Mouse (Mus musculus) limb, embryonic 12.5 days (tissue): ENCODE data around the gene Cpne8. TPM values are rescaled to one million over a fixed set of nuclear protein-coding genes. Genes with fewer than 3 reads are reported as not detected.

Experiments
- ATAC-seq: fragments of 200-750 bp; cut with Nextera tagmentation; 2 replicates; pipeline ENCODE4 v1.8.0; 2017; ENCODE audit warnings: low read depth, moderate TSS enrichment; ENCODE audit not compliant: insufficient number of reproducible peaks, insufficient read depth, low FRiP score, low TSS enrichment
- H3K27ac ChIP-seq: fragments of 300-500 bp; sonication (generic); 2 replicates; pipeline ENCODE4 v1.5.1; 2016; ENCODE audit warnings: mild to moderate bottlenecking, moderate library complexity
- H3K27me3 ChIP-seq: fragments of 300-500 bp; sonication (generic); 2 replicates; pipeline ENCODE4 v1.6.1; 2016; ENCODE audit warnings: mild to moderate bottlenecking, moderate library complexity
- H3K36me3 ChIP-seq: fragments of 300-500 bp; sonication (generic); 2 replicates; pipeline ENCODE4 v1.6.1; 2016; ENCODE audit warnings: mild to moderate bottlenecking, moderate library complexity
- H3K4me1 ChIP-seq: fragments of 300-500 bp; sonication (generic); replicated peaks from 2 replicates; pipeline ENCODE4 v1.6.1; 2016
- H3K4me2 ChIP-seq: fragments of 300-500 bp; sonication (generic); 2 replicates; pipeline ENCODE4 v1.6.1; 2016; ENCODE audit warnings: mild to moderate bottlenecking, moderate library complexity
- H3K4me3 ChIP-seq: fragments of 300-500 bp; sonication (generic); replicated peaks from 2 replicates; pipeline ENCODE4 v1.5.1; 2016; ENCODE audit warnings: mild to moderate bottlenecking
- H3K9ac ChIP-seq: fragments of 300-500 bp; sonication (generic); replicated peaks from 2 replicates; pipeline ENCODE4 v1.6.1; 2016; ENCODE audit warnings: mild to moderate bottlenecking, moderate library complexity
- H3K9me3 ChIP-seq: fragments of 300-500 bp; sonication (generic); 2 replicates; pipeline ENCODE4 v1.6.1; 2016; ENCODE audit warnings: mild to moderate bottlenecking, moderate library complexity
- WGBS: fragments of 180-500 bp; shearing (Covaris S2); methylation state at CpG from one replicate; pipeline ENCODE4 v1.1.7; 2016; 5-methylcytosine and 5-hydroxymethylcytosine counted together
- polyA plus RNA-seq: library from polyadenylated mRNA; unstranded; fragments of >200 nt; fragmentation: Nextera tagmentation; extraction: Ambion mirVana; gene quantifications from 2 replicates; pipeline ENCODE4 v1.2.1, GENCODE M21; 2016

Gene Cpne8
- polyA plus RNA-seq = 4.8 and 5.2 TPM in 2 replicates

GRCm38 (mm10) chr15:90678985-90679759 is at the start of gene Cpne8:
Gene Cpne8, minus strand, starts transcription at chr15:90679432.
- peak within 1 kb of the TSS; percentile 61 for H3K4me3 ChIP-seq
- peaks cover 26% of the 10 kb centered on the region for H3K27me3 ChIP-seq
- no peak within 1 kb of the TSS for H3K27ac ChIP-seq
- no peaks in the 10 kb centered on the region for H3K9me3 ChIP-seq
- peaks cover 6% of the 10 kb centered on the region for H3K4me1 ChIP-seq
- peak; percentile 83; the same call in 1 of the 2 replicates for ATAC-seq
- under 1% methylated on average over 38 of the region's 56 CpGs for WGBS
- H3K4me2 ChIP-seq = peak within 1 kb of the TSS; percentile 95
- no peaks in the 10 kb centered on the region for H3K36me3 ChIP-seq
- H3K9ac ChIP-seq = peak within 1 kb of the TSS; percentile 60

GRCm38 (mm10) chr15:90717717-90718116 is 38.5 kb upstream of the Cpne8 start:
- Histone ChIP-seq H3K9ac (no peak overlapping the region), H3K9me3 (no peaks in the 10 kb centered on the region), H3K27me3 (no peaks in the 10 kb centered on the region), H3K4me2 (no peak overlapping the region), H3K27ac (no peak overlapping the region), H3K36me3 (no peaks in the 10 kb centered on the region), H3K4me1 (no peaks in the 10 kb centered on the region), H3K4me3 (no peak overlapping the region)
- 88% methylated on average over 4 of the region's 4 CpGs for WGBS
- no peak for ATAC-seq

- Histone ChIP-seq H3K4me1 (no peaks in the 10 kb centered on the region), H3K9me3 (no peaks in the 10 kb centered on the region), H3K27ac (no peak overlapping the region), H3K9ac (no peak overlapping the region), H3K27me3 (no peaks in the 10 kb centered on the region), H3K36me3 (no peaks in the 10 kb centered on the region), H3K4me3 (no peak overlapping the region), H3K4me2 (no peak overlapping the region)
- ATAC-seq = no peak
- 86% methylated on average over 7 of the region's 7 CpGs for WGBS
Observed at GRCm38 (mm10) chr15:90709296-90709695, 30.1 kb upstream of the Cpne8 start.

GRCm38 (mm10) chr15:90704314-90704713 is 25.1 kb upstream of the Cpne8 start:
- Histone ChIP-seq H3K9ac (no peak overlapping the region), H3K27ac (no peak overlapping the region), H3K4me3 (no peak overlapping the region), H3K9me3 (no peaks in the 10 kb centered on the region), H3K4me1 (no peaks in the 10 kb centered on the region), H3K4me2 (no peak overlapping the region), H3K36me3 (no peaks in the 10 kb centered on the region), H3K27me3 (no peaks in the 10 kb centered on the region)
- 48% methylated on average over 5 of the region's 5 CpGs for WGBS
- ATAC-seq = no peak

- no peak overlapping the region for H3K27ac ChIP-seq
- no peak overlapping the region for H3K4me3 ChIP-seq
- no peaks in the 10 kb centered on the region for H3K27me3 ChIP-seq
- H3K9ac ChIP-seq = no peak overlapping the region
- no peak for ATAC-seq
- no peak overlapping the region for H3K4me2 ChIP-seq
- H3K36me3 ChIP-seq = no peaks in the 10 kb centered on the region
- WGBS = 61% methylated on average over 11 of the region's 11 CpGs
- no peaks in the 10 kb centered on the region for H3K4me1 ChIP-seq
- H3K9me3 ChIP-seq = no peaks in the 10 kb centered on the region
Observed at GRCm38 (mm10) chr15:90703502-90704232, 24.4 kb upstream of the Cpne8 start.

- WGBS = 90% methylated on average over 6 of the region's 6 CpGs
- H3K9me3 ChIP-seq = no peaks in the 10 kb centered on the region
- H3K9ac ChIP-seq = no peak overlapping the region
- no peaks in the 10 kb centered on the region for H3K4me1 ChIP-seq
- H3K4me2 ChIP-seq = no peak overlapping the region
- H3K27me3 ChIP-seq = no peaks in the 10 kb centered on the region
- no peak overlapping the region for H3K27ac ChIP-seq
- no peaks in the 10 kb centered on the region for H3K36me3 ChIP-seq
- no peak overlapping the region for H3K4me3 ChIP-seq
- no peak for ATAC-seq
Observed at GRCm38 (mm10) chr15:90686770-90687169, 7.5 kb upstream of the Cpne8 start.

GRCm38 (mm10) chr15:90679760-90680579 is 738 bp upstream of the Cpne8 start:
- ATAC-seq = peak; percentile 79; the same call in 1 of the 2 replicates
- WGBS = 4% methylated on average over 36 of the region's 36 CpGs
- peaks cover 26% of the 10 kb centered on the region for H3K27me3 ChIP-seq
- H3K9me3 ChIP-seq = no peaks in the 10 kb centered on the region
- H3K9ac ChIP-seq = peak overlapping the region; percentile 60
- H3K4me2 ChIP-seq = peak overlapping the region; percentile 95
- no peak overlapping the region for H3K27ac ChIP-seq
- H3K4me1 ChIP-seq = peaks cover 6% of the 10 kb centered on the region
- no peaks in the 10 kb centered on the region for H3K36me3 ChIP-seq
- peak overlapping the region; percentile 61 for H3K4me3 ChIP-seq

GRCm38 (mm10) chr15:90678488-90678887 is 744 bp downstream of the Cpne8 start:
- H3K27ac ChIP-seq = no peak overlapping the region
- no peak; the same call in 1 of the 2 replicates for ATAC-seq
- peaks cover 6% of the 10 kb centered on the region for H3K4me1 ChIP-seq
- no peaks in the 10 kb centered on the region for H3K36me3 ChIP-seq
- WGBS = 3% methylated on average over 19 of the region's 19 CpGs
- H3K4me3 ChIP-seq = peak overlapping the region; percentile 61
- no peaks in the 10 kb centered on the region for H3K9me3 ChIP-seq
- H3K27me3 ChIP-seq = peaks cover 26% of the 10 kb centered on the region
- H3K4me2 ChIP-seq = peak overlapping the region; percentile 95
- H3K9ac ChIP-seq = 0 out of 2 replicates have a peak overlapping the region, but pooled peaks have one; percentile 27

- no peaks in the 10 kb centered on the region for H3K9me3 ChIP-seq
- H3K27ac ChIP-seq = no peak overlapping the region
- WGBS = 75% methylated on average over 7 of the region's 7 CpGs
- H3K9ac ChIP-seq = no peak overlapping the region
- H3K27me3 ChIP-seq = no peaks in the 10 kb centered on the region
- no peaks in the 10 kb centered on the region for H3K36me3 ChIP-seq
- H3K4me3 ChIP-seq = no peak overlapping the region
- ATAC-seq = no peak
- no peaks in the 10 kb centered on the region for H3K4me1 ChIP-seq
- no peak overlapping the region for H3K4me2 ChIP-seq
Observed at GRCm38 (mm10) chr15:90669494-90669893, 9.7 kb downstream of the Cpne8 start.

GRCm38 (mm10) chr15:90666893-90667292 is 12.3 kb downstream of the Cpne8 start:
- Histone ChIP-seq H3K9ac (no peak overlapping the region), H3K27ac (no peak overlapping the region), H3K27me3 (no peaks in the 10 kb centered on the region), H3K4me3 (no peak overlapping the region), H3K36me3 (no peaks in the 10 kb centered on the region), H3K4me2 (no peak overlapping the region), H3K4me1 (no peaks in the 10 kb centered on the region), H3K9me3 (no peaks in the 10 kb centered on the region)
- WGBS = 87% methylated on average over 6 of the region's 6 CpGs
- no peak for ATAC-seq

- WGBS = 66% methylated on average over 3 of the region's 3 CpGs
- Histone ChIP-seq H3K4me1 (no peaks in the 10 kb centered on the region), H3K27me3 (no peaks in the 10 kb centered on the region), H3K27ac (no peak overlapping the region), H3K36me3 (no peaks in the 10 kb centered on the region), H3K4me3 (no peak overlapping the region), H3K4me2 (no peak overlapping the region), H3K9me3 (no peaks in the 10 kb centered on the region), H3K9ac (no peak overlapping the region)
- no peak for ATAC-seq
Observed at GRCm38 (mm10) chr15:90664615-90665014, 14.6 kb downstream of the Cpne8 start.
